Mouse (Mus musculus): ENCODE measurements around the gene Sod1. TPM values are rescaled to one million over a fixed set of nuclear protein-coding genes. Genes with fewer than 3 reads are reported as not detected.

Gene Sod1
- polyA plus RNA-seq (2012; rRNA removed): 865 and 871 TPM in 2 replicates

DNA sequence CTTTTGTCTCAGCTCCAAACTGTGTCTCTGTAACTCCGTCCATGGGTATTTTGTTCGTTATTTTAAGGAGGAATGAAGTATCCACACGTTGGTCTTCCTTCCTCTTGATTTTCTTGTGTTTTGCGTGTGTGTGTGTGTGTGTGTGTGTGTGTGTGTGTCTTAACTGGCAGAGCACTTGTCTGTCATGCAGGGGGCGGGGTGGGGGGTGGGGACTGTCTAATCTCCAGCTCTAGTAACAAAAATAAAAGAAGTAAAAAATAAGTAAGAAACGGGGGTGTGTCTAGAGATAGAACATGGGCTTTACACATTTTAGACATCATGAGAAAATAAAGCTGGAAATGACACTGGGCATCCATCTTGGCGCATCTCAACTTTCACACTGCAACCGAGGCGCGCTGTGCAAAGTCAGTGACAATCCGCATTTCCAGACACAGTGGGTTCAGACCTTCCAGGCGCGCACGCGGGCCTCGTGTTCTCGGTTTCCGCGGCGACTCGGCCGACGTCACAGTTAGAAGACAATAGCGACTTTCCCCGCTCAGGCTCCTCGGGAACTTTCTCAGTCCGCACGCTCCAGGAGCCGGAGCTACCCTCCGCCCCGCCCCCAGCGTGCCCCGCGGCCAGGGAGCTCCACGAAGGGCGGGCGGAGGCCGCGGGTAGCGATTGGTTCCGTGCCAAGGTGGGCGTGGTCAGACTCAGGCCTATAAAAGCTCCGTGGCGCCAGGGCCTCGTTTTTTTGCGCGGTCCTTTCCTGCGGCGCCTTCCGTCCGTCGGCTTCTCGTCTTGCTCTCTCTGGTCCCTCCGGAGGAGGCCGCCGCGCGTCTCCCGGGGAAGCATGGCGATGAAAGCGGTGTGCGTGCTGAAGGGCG is at the start of gene Sod1:
Gene Sod1, plus strand, starts transcription at position 729 of the 866 bp plus-strand sequence.

Other genes starting within 250 kb of the Sod1 start
- 11.4 and 13.7 TPM in 2 replicates for gene Tiam1, start 77.0 kb upstream of the Sod1 start, polyA plus RNA-seq (2012; rRNA removed)
- gene Scaf4, start 63.7 kb downstream of the Sod1 start, polyA plus RNA-seq (2012; rRNA removed): 56.0 and 61.8 TPM in 2 replicates
- 17.6 and 22.4 TPM in 2 replicates for gene Hunk, start 165.3 kb downstream of the Sod1 start, polyA plus RNA-seq (2012; rRNA removed)